Mouse (Mus musculus) embryo, embryonic 10.5 days (tissue): ENCODE data around the gene Catsper2.
"Not testable (repeated sequence)": the region's sequence is repeated elsewhere in the genome, so short reads cannot be mapped to it uniquely, and the experiment has no call there.

Experiments
- DNase-seq: peaks from one replicate; pipeline ENCODE4 v3.0.0-alpha.2; 2015; ENCODE audit warnings: low spot score

Gene Catsper2

GRCm38 (mm10) chr2:121434854-121435253, 21.3 kb upstream of the Catsper2 start:
- DNase-seq: peak; percentile 58

GRCm38 (mm10) chr2:121425890-121426289, 12.3 kb upstream of the Catsper2 start:
- no peak for DNase-seq

GRCm38 (mm10) chr2:121423166-121423565, 9.6 kb upstream of the Catsper2 start:
- DNase-seq: no peak

GRCm38 (mm10) chr2:121418476-121418875, 4.9 kb upstream of the Catsper2 start:
- no peak for DNase-seq

- no peak for DNase-seq
These were observed 2.8 kb upstream of the Catsper2 start for GRCm38 (mm10) chr2:121416356-121416755.

GRCm38 (mm10) chr2:121415591-121415990, 2.0 kb upstream of the Catsper2 start:
- DNase-seq: no peak

- no peak for DNase-seq
These were observed 1.5 kb upstream of the Catsper2 start for GRCm38 (mm10) chr2:121415103-121415502.

GRCm38 (mm10) chr2:121414139-121414685, 620 bp upstream of the Catsper2 start:
- peak; percentile 64 for DNase-seq

GRCm38 (mm10) chr2:121412843-121413386, 677 bp downstream of the Catsper2 start:
- no peak for DNase-seq

- DNase-seq: peak; percentile 45
These were observed 5.4 kb downstream of the Catsper2 start for GRCm38 (mm10) chr2:121408160-121408559.

- DNase-seq: no peak
These were observed 10.3 kb downstream of the Catsper2 start for GRCm38 (mm10) chr2:121403296-121403695.

- peak; percentile 95 for DNase-seq
These were observed 17.0 kb downstream of the Catsper2 start for GRCm38 (mm10) chr2:121396624-121397023.

GRCm38 (mm10) chr2:121386961-121387575, 26.5 kb downstream of the Catsper2 start, which contains the start of gene Strc:
Strc (minus strand) TSS chr2:121387168.
- not testable (repeated sequence) for DNase-seq

- no peak for DNase-seq
These were observed 38.8 kb downstream of the Catsper2 start for GRCm38 (mm10) chr2:121374766-121375165.

GRCm38 (mm10) chr2:121372266-121372665, 41.3 kb downstream of the Catsper2 start:
- no peak for DNase-seq

- DNase-seq: no peak
These were observed 42.7 kb downstream of the Catsper2 start for GRCm38 (mm10) chr2:121370921-121371320.

- DNase-seq: no peak
These were observed 44.8 kb downstream of the Catsper2 start for GRCm38 (mm10) chr2:121368831-121369230.

- DNase-seq: no peak
These were observed 49.9 kb downstream of the Catsper2 start for GRCm38 (mm10) chr2:121363656-121364055.

- DNase-seq: no peak
These were observed 54.1 kb downstream of the Catsper2 start for GRCm38 (mm10) chr2:121359461-121359860.

- DNase-seq: peak; percentile 77
These were observed 55.2 kb downstream of the Catsper2 start for GRCm38 (mm10) chr2:121358381-121358780.

GRCm38 (mm10) chr2:121357961-121358360, 55.6 kb downstream of the Catsper2 start:
- no peak for DNase-seq

- no peak for DNase-seq
These were observed 56.1 kb downstream of the Catsper2 start, which contains the start of gene Ckmt1 for GRCm38 (mm10) chr2:121357494-121357893. Ckmt1 (plus strand) TSS chr2:121357714.

GRCm38 (mm10) chr2:121354820-121355592, 58.6 kb downstream of the Catsper2 start, which contains the start of gene Ppip5k1:
Ppip5k1 (minus strand) TSS chr2:121355396.
- peak; percentile 97 for DNase-seq
